Mouse (Mus musculus): ENCODE data around the gene Rnf114. TPM values are rescaled to one million over a fixed set of nuclear protein-coding genes. Genes with fewer than 3 reads are reported as not detected.

The Rnf114 gene
- polyA plus RNA-seq, 1 experiment from 2014 or later, result 150 TPM

DNA sequence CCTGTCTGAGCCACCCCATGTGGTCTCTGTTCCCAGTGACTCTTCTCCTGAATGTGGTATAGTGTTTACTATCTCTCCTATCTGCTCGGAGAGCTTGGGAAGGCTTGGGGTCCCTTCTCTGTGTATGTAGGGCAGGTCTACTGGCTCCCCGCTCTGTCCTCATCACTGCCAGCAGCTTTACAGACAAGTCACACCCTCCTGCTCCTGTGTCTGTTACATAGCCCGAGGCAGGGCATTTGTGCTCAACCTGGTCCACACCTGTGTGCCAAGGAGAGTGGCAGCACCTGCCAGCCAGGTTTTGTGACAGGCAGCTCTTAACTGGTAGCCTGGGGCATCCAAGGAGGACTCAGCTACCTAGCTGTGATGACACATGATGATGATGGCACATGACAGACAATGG lies 21.8 kb upstream of the Rnf114 start:
- H3K27me3 ChIP-seq (ENCODE audit: control insufficient read depth, insufficient read depth, low read length), result no peaks in the 10 kb centered on the region
- H3K4me3 ChIP-seq (ENCODE audit: low read depth, low read length), result no peak overlapping the region
- H3K4me1 ChIP-seq (ENCODE audit: control insufficient read depth, insufficient read depth, low read length), result no peaks in the 10 kb centered on the region
- DNase-seq (ENCODE audit: low spot score, missing footprints) (no peak), ATAC-seq (ENCODE audit: low FRiP score) (no peak)
- peaks cover 36% of the 10 kb centered on the region for H3K36me3 ChIP-seq (ENCODE audit: control insufficient read depth, insufficient read depth, low read length)
- no peak overlapping the region for H3K9ac ChIP-seq (ENCODE audit: low read length)
- no peaks in the 10 kb centered on the region for H3K9me3 ChIP-seq (ENCODE audit: control insufficient read depth, low read length)
- H3K27ac ChIP-seq (ENCODE audit: low read depth, low read length), result no peak overlapping the region
- no peak overlapping the region for H3K4me2 ChIP-seq
- 91% methylated on average over 3 of the region's 3 CpGs for WGBS

DNA sequence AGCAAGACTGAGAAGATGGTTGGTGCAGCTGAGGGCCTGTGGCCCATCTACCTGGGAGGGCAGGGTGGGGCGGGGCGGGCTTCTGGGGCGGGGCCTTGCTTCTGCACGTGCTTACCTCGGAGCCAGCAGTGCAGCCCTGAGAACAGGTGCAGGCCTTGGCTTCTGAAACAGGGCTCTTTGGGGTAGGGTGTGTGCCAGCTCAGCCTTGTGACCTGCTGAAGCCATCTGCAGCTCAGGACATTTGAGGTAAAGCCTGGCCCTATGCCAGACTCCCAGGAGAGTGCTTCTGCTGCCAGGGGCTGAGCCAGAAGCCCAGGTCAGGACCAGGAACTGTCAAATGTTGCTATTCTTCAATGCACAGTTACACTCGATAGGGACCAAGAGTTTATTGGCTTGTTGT lies 20.9 kb upstream of the Rnf114 start:
- no peak overlapping the region for H3K27ac ChIP-seq (ENCODE audit: low read depth, low read length)
- 89% methylated on average over 6 of the region's 6 CpGs for WGBS
- no peaks in the 10 kb centered on the region for H3K27me3 ChIP-seq (ENCODE audit: control insufficient read depth, insufficient read depth, low read length)
- DNase-seq (ENCODE audit: low spot score, missing footprints) (no peak), ATAC-seq (ENCODE audit: low FRiP score) (no peak)
- H3K4me2 ChIP-seq, result no peak overlapping the region
- H3K9ac ChIP-seq (ENCODE audit: low read length), result no peak overlapping the region
- H3K4me1 ChIP-seq (ENCODE audit: control insufficient read depth, insufficient read depth, low read length), result no peaks in the 10 kb centered on the region; the same call in 1 of the 2 replicates
- H3K36me3 ChIP-seq (ENCODE audit: control insufficient read depth, insufficient read depth, low read length), result peaks cover 30% of the 10 kb centered on the region
- no peaks in the 10 kb centered on the region for H3K9me3 ChIP-seq (ENCODE audit: control insufficient read depth, low read length)
- no peak overlapping the region for H3K4me3 ChIP-seq (ENCODE audit: low read depth, low read length)

DNA sequence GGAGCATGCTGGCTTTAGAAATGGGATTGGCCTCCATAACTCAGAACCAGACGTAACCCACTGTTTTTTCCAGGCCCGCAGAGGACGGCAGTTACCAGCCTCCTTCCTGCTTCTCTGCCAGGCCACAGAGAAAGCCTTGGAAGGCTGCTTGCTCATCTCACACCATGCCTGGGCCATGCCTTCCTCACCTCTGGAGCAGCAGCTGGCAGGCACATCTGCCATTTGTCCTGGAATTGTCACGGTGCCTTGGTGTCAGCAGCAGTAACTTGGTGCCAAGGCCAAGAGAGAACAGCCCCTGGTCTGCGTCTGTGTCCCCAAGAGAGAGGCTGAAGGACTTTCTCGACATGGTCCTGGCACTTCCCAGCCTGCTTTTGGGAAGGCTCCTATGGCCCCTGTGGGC lies 18.2 kb upstream of the Rnf114 start:
- WGBS, result 93% methylated on average over 6 of the region's 6 CpGs
- ATAC-seq (ENCODE audit: low FRiP score) (no peak), DNase-seq (ENCODE audit: low spot score, missing footprints) (no peak)
- no peak overlapping the region for H3K9ac ChIP-seq (ENCODE audit: low read length)
- peaks cover 25% of the 10 kb centered on the region for H3K36me3 ChIP-seq (ENCODE audit: control insufficient read depth, insufficient read depth, low read length)
- H3K9me3 ChIP-seq (ENCODE audit: control insufficient read depth, low read length), result no peaks in the 10 kb centered on the region
- no peak overlapping the region for H3K4me2 ChIP-seq
- no peak overlapping the region for H3K27ac ChIP-seq (ENCODE audit: low read depth, low read length)
- no peak overlapping the region for H3K4me3 ChIP-seq (ENCODE audit: low read depth, low read length)
- H3K27me3 ChIP-seq (ENCODE audit: control insufficient read depth, insufficient read depth, low read length), result no peaks in the 10 kb centered on the region
- H3K4me1 ChIP-seq (ENCODE audit: control insufficient read depth, insufficient read depth, low read length), result no peaks in the 10 kb centered on the region; the same call in 1 of the 2 replicates

DNA sequence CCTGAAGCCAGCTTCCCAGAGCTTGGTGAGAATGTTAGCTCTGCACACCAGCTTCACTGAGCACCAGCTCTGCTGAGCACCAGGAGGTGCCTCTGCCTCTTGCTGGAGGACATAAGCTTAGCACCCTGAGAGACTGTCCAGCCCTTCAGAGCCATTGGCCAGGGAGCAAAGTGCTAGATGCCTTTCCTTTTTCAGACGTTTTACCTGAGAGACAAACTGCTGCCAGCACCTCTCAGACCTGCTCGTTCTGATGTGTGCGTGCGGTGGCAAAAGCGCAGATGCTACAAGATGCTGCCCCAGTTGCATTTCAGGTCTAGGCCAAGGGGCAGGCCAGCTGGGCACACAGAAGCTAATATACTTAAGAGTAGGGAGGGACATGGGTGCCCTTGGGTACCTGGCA lies 16.8 kb upstream of the Rnf114 start:
- no peaks in the 10 kb centered on the region for H3K27me3 ChIP-seq (ENCODE audit: control insufficient read depth, insufficient read depth, low read length)
- 88% methylated on average over 5 of the region's 5 CpGs for WGBS
- H3K4me3 ChIP-seq (ENCODE audit: low read depth, low read length), result no peak overlapping the region
- H3K36me3 ChIP-seq (ENCODE audit: control insufficient read depth, insufficient read depth, low read length), result peaks cover 23% of the 10 kb centered on the region
- no peaks in the 10 kb centered on the region for H3K9me3 ChIP-seq (ENCODE audit: control insufficient read depth, low read length)
- no peak for ATAC-seq (ENCODE audit: low FRiP score)
- no peak overlapping the region for H3K27ac ChIP-seq (ENCODE audit: low read depth, low read length)
- DNase-seq (ENCODE audit: low spot score, missing footprints), result no peak
- no peaks in the 10 kb centered on the region; the same call in 1 of the 2 replicates for H3K4me1 ChIP-seq (ENCODE audit: control insufficient read depth, insufficient read depth, low read length)
- no peak overlapping the region for H3K9ac ChIP-seq (ENCODE audit: low read length)
- no peak overlapping the region for H3K4me2 ChIP-seq

DNA sequence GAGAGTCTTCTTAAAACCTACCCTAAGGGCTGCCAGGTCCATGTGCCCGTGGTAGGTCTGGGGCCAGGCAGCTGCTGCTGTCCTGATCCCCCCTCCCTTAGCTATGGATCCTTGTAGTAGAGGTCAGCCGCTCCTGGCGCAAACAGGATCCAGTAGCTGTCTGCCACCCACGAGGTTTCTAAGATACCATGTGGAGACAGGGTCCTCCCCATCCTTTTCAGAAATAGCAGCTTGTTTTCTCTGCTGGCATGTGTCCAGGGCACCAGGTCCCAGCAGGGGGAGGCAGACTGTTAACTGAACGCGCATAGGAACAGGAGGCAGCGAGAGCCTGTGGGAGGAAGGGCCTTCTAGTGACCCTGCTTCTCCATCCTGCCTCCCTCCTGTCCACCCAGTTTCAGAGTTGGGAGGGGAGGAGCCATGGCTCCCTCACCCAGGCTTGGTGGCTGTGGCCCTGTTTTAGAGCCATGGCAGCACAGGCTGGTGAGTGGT lies 16.2 kb upstream of the Rnf114 start:
- peaks cover 23% of the 10 kb centered on the region for H3K36me3 ChIP-seq (ENCODE audit: control insufficient read depth, insufficient read depth, low read length)

DNA sequence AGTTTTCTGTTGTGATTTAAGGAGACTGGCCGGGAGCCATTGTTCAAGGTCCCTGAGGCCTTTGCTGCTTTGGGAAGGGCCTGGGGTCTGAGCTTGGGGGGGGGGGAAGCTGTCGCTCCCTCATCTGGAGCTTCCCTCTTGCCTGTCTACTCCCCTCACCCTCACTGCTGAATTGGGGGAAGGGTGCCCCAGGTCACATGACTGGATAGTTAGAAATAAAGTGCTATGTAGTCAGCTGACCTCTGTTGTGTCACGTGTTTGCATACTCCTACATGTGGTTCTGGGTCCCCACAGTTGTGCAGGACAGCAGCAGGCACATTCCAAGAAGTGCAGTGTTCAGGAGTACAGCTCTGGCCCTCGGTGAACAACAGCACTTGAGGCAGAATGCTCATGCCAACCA lies 15.7 kb upstream of the Rnf114 start:
- H3K4me3 ChIP-seq (ENCODE audit: low read depth, low read length), result no peak overlapping the region
- 76% methylated on average over 4 of the region's 4 CpGs for WGBS
- no peak overlapping the region for H3K4me2 ChIP-seq
- no peak overlapping the region for H3K27ac ChIP-seq (ENCODE audit: low read depth, low read length)
- H3K4me1 ChIP-seq (ENCODE audit: control insufficient read depth, insufficient read depth, low read length), result no peaks in the 10 kb centered on the region; the same call in 1 of the 2 replicates
- no peaks in the 10 kb centered on the region for H3K9me3 ChIP-seq (ENCODE audit: control insufficient read depth, low read length)
- DNase-seq (ENCODE audit: low spot score, missing footprints) (no peak), ATAC-seq (ENCODE audit: low FRiP score) (no peak)
- peaks cover 20% of the 10 kb centered on the region for H3K36me3 ChIP-seq (ENCODE audit: control insufficient read depth, insufficient read depth, low read length)
- no peaks in the 10 kb centered on the region for H3K27me3 ChIP-seq (ENCODE audit: control insufficient read depth, insufficient read depth, low read length)
- H3K9ac ChIP-seq (ENCODE audit: low read length), result no peak overlapping the region

More for the DNA sequence above, 16.2 kb upstream of the Rnf114 start:
- Histone ChIP-seq H3K9me3 (ENCODE audit: control insufficient read depth, low read length) (no peaks in the 10 kb centered on the region), H3K27me3 (ENCODE audit: control insufficient read depth, insufficient read depth, low read length) (no peaks in the 10 kb centered on the region), H3K27ac (ENCODE audit: low read depth, low read length) (no peak overlapping the region), H3K9ac (ENCODE audit: low read length) (0 out of 2 replicates have a peak overlapping the region, but pooled peaks have one; percentile 24), H3K4me1 (ENCODE audit: control insufficient read depth, insufficient read depth, low read length) (no peaks in the 10 kb centered on the region; the same call in 1 of the 2 replicates), H3K4me2 (no peak overlapping the region), H3K4me3 (ENCODE audit: low read depth, low read length) (no peak overlapping the region)
- DNase-seq (ENCODE audit: low spot score, missing footprints) (no peak), ATAC-seq (ENCODE audit: low FRiP score) (peak; percentile 46; the same call in 1 of the 2 replicates)
- WGBS, result 44% methylated on average over 7 of the region's 7 CpGs

DNA sequence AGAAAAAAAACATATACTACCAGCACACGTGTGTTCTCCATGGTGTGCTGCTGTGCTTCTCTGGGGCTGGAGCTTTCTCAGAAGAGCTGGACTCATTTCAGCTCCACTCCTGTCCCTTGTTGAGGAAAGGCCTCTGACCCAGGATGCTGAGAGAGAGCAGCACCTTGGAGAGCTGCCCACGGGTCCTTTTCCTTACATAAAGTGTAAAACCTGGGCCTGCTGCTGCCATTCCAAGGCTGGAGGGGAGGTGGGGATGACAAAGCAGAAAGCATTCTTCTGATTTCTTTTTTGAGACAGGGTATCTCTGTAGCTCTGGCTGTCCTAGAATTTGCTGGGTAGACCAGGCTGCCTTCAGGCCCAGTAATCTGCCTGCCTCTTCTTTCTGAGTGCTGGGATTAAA lies 14.3 kb upstream of the Rnf114 start:
- Histone ChIP-seq H3K9me3 (ENCODE audit: control insufficient read depth, low read length) (no peaks in the 10 kb centered on the region), H3K4me1 (ENCODE audit: control insufficient read depth, insufficient read depth, low read length) (no peaks in the 10 kb centered on the region; the same call in 1 of the 2 replicates), H3K4me3 (ENCODE audit: low read depth, low read length) (no peak overlapping the region), H3K27ac (ENCODE audit: low read depth, low read length) (no peak overlapping the region), H3K36me3 (ENCODE audit: control insufficient read depth, insufficient read depth, low read length) (peaks cover 15% of the 10 kb centered on the region), H3K9ac (ENCODE audit: low read length) (no peak overlapping the region), H3K27me3 (ENCODE audit: control insufficient read depth, insufficient read depth, low read length) (no peaks in the 10 kb centered on the region), H3K4me2 (no peak overlapping the region)
- 49% methylated on average over 2 of the region's 2 CpGs for WGBS
- no peak for DNase-seq (ENCODE audit: low spot score, missing footprints)
- ATAC-seq (ENCODE audit: low FRiP score), result no peak

DNA sequence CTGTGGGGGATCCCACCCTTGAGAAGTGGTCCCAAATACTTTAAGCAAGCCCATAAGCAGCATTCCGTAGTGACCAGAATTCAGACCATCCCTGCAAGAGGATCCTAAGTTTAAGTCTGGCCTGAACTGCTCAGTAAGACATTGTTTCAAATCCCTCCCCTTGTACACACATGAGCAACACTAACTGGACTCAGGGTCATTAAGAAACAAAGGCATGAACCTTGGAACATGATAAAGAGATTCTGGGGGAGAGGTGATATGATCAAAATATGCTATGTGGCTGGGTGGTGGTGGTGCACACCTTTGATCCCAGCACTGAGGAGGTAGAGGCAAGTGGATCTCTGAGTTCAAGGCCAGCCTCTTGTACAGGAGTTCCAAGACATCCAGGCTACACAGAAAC lies 12.9 kb upstream of the Rnf114 start:
- no peak overlapping the region for H3K4me3 ChIP-seq (ENCODE audit: low read depth, low read length)
- H3K36me3 ChIP-seq (ENCODE audit: control insufficient read depth, insufficient read depth, low read length), result peaks cover 11% of the 10 kb centered on the region
- ATAC-seq (ENCODE audit: low FRiP score), result no peak

DNA sequence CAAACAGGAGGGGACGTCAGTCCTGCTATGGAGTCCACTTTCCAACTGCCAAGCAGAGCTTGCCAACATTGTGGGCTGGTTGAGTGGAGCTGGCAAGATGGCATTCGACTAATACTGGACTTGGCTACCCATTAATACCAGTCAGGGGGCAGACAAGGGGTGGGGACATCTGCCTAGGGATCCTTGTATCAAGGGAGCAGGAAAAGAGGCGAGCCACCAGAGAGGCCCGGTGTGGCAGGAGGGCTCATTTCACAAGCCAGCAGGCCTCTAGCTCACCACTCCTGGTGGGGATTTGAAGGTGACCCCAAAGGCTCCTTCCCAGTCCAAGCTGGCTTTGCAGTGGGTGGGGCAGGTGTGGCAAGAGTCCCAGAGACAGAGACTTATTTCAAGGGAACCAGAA lies 9.8 kb upstream of the Rnf114 start:
- no peak overlapping the region for H3K4me2 ChIP-seq
- H3K9me3 ChIP-seq (ENCODE audit: control insufficient read depth, low read length), result no peaks in the 10 kb centered on the region
- ATAC-seq (ENCODE audit: low FRiP score) (no peak), DNase-seq (ENCODE audit: low spot score, missing footprints) (no peak)
- peaks cover 8% of the 10 kb centered on the region for H3K36me3 ChIP-seq (ENCODE audit: control insufficient read depth, insufficient read depth, low read length)
- H3K27me3 ChIP-seq (ENCODE audit: control insufficient read depth, insufficient read depth, low read length), result no peaks in the 10 kb centered on the region
- H3K9ac ChIP-seq (ENCODE audit: low read length), result no peak overlapping the region
- H3K27ac ChIP-seq (ENCODE audit: low read depth, low read length), result no peak overlapping the region
- H3K4me1 ChIP-seq (ENCODE audit: control insufficient read depth, insufficient read depth, low read length), result no peaks in the 10 kb centered on the region
- H3K4me3 ChIP-seq (ENCODE audit: low read depth, low read length), result no peak overlapping the region
- WGBS, result 92% methylated on average over 4 of the region's 4 CpGs

More for the DNA sequence above, 12.9 kb upstream of the Rnf114 start:
- Histone ChIP-seq H3K27me3 (ENCODE audit: control insufficient read depth, insufficient read depth, low read length) (no peaks in the 10 kb centered on the region), H3K4me1 (ENCODE audit: control insufficient read depth, insufficient read depth, low read length) (no peaks in the 10 kb centered on the region; the same call in 1 of the 2 replicates), H3K4me2 (no peak overlapping the region), H3K9me3 (ENCODE audit: control insufficient read depth, low read length) (no peaks in the 10 kb centered on the region), H3K27ac (ENCODE audit: low read depth, low read length) (no peak overlapping the region), H3K9ac (ENCODE audit: low read length) (no peak overlapping the region)
- no peak for DNase-seq (ENCODE audit: low spot score, missing footprints)
- 97% methylated on average over 1 of the region's 1 CpGs for WGBS

All from midbrain, embryonic 11.5 days (tissue).